Mouse (Mus musculus) brown adipose tissue, adult 24 weeks (tissue): ENCODE measurements at regions not wholly inside any gene's neighbourhood (a gene's known extent, or its start where the extent isn't known, plus 50 kb on each side); places are given as distances from the start of the nearest gene placed in this dataset.
"Not testable (repeated sequence)": the region's sequence is repeated elsewhere in the genome, so short reads cannot be mapped to it uniquely, and the experiment has no call there.

Experiments
- H3K27ac ChIP-seq: fragments of 200-500 bp; replicated peaks from 2 replicates; pipeline ENCODE4 v1.5.1; 2012; ENCODE audit warnings: low read depth, mild to moderate bottlenecking, low read length
- H3K4me1 ChIP-seq: fragments of 200-500 bp; 2 replicates; pipeline ENCODE4 v1.6.1; 2012; ENCODE audit warnings: low read length, mixed read lengths; ENCODE audit not compliant: control insufficient read depth, insufficient read depth, insufficient read length
- H3K4me3 ChIP-seq: fragments of 200-500 bp; 2 replicates; pipeline ENCODE4 v1.5.1; 2012; ENCODE audit warnings: low read depth, mild to moderate bottlenecking, low read length, moderate library complexity; ENCODE audit not compliant: insufficient read depth

DNA sequence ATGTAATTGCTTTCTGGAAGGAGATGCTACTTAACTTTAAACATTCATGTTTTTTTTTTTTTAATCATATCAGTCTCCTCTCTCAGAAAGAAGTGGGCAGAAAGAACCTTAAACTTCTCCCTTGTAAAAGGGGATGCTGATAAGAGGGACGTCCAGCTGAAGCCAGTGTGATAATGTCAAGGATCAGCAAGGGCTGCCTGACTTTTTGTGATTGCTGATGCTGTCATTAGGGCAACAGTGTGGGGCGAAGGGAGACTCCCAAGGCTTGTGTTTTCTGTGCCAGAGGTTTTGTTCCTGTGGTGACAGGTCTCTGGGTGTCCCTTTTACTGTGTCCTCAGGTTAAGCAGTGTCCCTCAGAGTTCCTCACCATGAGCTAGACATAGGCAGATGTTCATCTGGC is 61.8 kb upstream of the Prkar2b start:
- H3K4me1 ChIP-seq: no peaks in the 10 kb centered on the region
- H3K4me3 ChIP-seq: no peak overlapping the region
- peak overlapping the region; percentile 21; the same call in 1 of the 2 replicates for H3K27ac ChIP-seq

DNA sequence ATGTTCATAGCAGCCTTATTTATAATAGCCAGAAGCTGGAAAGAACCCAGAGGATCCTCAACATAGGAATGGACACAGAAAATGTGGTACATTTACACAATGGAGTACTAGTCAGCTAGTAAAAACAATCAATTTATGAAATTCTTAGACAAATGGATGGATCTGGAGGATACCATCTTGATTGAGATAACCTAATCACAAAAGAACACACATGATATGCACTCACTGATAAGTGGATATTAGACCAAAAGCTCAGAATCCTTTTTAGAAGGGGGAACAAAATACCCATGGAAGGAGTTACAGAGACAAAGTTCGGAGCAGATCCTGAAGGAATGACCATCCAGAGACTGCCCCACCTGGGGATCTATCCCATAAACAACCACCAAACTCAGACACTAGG is 60.9 kb upstream of the Prkar2b start:
- not testable (repeated sequence) for H3K4me3 ChIP-seq, H3K27ac ChIP-seq, H3K4me1 ChIP-seq

DNA sequence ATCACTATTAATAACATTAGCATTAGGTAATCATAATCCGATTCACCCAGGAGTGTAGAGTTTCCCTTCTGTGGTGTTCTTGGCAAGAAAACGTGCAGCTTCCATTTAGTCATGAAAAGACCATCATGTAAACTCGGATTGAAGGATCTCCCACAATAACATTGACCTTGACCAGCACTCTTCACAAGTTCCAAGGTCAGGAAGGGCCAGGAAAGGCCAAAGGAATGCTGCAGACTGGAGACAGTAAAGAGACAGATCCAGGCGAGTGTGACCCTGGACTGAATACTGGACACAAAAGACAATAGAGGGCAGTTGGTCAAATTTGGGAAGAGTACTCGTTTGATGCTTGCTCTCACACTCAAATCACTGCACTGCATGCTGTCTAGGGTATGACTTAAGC is 51.6 kb upstream of the Prkar2b start:
- H3K27ac ChIP-seq: no peak overlapping the region
- H3K4me3 ChIP-seq: no peak overlapping the region
- H3K4me1 ChIP-seq: peaks cover 12% of the 10 kb centered on the region; the same call in 1 of the 2 replicates

DNA sequence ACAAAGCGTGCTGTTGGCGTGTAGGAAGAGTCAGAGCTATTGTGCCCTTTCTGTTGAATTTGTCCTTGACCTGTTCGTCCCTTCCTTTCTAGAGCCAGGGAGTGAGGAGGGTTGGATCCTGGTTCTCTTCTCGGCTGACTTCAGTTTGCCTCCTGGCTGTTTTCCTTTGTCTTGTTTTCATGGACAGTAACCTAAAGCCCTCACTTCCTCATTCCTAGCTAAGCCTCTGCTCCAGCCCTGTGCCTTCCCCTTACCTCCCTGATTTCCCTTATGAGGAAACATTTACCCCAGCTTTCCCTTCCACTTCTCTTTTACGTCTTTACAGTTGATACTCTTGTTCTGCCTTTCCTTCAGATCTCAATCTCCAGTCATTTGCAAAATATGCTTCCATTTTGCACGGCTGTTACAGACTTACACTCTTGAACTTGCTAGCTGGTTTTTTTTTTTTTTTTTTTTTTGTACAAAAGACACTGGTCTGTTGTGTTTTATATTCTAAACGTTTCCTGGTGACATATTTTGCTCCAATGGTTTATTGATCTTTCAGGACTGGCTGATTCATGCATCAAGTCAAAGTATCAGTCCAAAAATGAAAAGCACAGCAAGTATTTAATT is 50.5 kb upstream of the Prkar2b start:
- peak overlapping the region; percentile 73 for H3K27ac ChIP-seq
- H3K4me3 ChIP-seq: no peak overlapping the region
- H3K4me1 ChIP-seq: peaks cover 12% of the 10 kb centered on the region; the same call in 1 of the 2 replicates

DNA sequence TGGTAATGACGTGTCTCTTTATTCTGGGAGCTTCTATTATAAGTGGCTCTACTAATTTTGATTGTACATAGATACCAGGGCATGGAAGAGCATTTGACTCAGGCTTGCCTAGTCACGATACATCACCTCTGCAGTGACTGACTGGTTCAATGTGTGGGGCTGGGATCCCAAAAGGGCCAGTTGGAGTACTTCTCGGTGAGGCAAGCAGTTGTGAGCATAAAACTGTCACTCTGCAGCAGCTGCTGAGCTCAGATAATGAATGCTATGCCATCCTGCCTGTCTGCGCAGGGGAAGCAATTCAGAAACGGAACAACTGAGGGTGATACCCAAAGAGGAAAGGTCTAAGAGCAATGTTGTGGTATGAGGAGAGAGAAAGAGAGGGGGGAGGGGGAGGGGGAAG is 49.8 kb upstream of the Prkar2b start:
- Histone ChIP-seq H3K4me3 (no peak overlapping the region), H3K4me1 (peaks cover 12% of the 10 kb centered on the region; the same call in 1 of the 2 replicates), H3K27ac (peak overlapping the region; percentile 57)
